Mouse (Mus musculus) retina, embryonic 14.5 days (tissue): ENCODE data around the gene Fbxl8.
A peak's percentile ranks its signal among the peaks of the same experiment; 100 is the strongest.
"Not testable (repeated sequence)": the region's sequence is repeated elsewhere in the genome, so short reads cannot be mapped to it uniquely, and the experiment has no call there.

Source experiments
- DNase-seq: peaks from one replicate; pipeline ENCODE4 v3.0.0-alpha.2; 2015; ENCODE audit warnings: low spot score

The Fbxl8 gene

GRCm38 (mm10) chr8:105264024-105264982 is at the start of gene Fbxl8, which contains the start of gene Tradd:
Gene Fbxl8, plus strand, starts transcription at chr8:105264648.
Gene Tradd, minus strand, starts transcription at chr8:105264609.
- DNase-seq = peak; percentile 66

- DNase-seq = peak; percentile 92
Measured at GRCm38 (mm10) chr8:105217926-105218522, 46.4 kb upstream of the Fbxl8 start.

GRCm38 (mm10) chr8:105223850-105224249 is 40.6 kb upstream of the Fbxl8 start:
- no peak for DNase-seq

- DNase-seq = peak; percentile 99
Measured at GRCm38 (mm10) chr8:105224413-105225271, 39.8 kb upstream of the Fbxl8 start, which contains the start of gene D230025D16Rik. Gene D230025D16Rik, plus strand, starts transcription at chr8:105225145.

- no peak for DNase-seq
Measured at GRCm38 (mm10) chr8:105225272-105225593, 39.2 kb upstream of the Fbxl8 start.

GRCm38 (mm10) chr8:105225917-105226316 is 38.5 kb upstream of the Fbxl8 start:
- no peak for DNase-seq

GRCm38 (mm10) chr8:105231503-105232320 is 32.7 kb upstream of the Fbxl8 start:
- DNase-seq = no peak

- not testable (repeated sequence) for DNase-seq
Measured at GRCm38 (mm10) chr8:105232321-105232693, 32.1 kb upstream of the Fbxl8 start.

GRCm38 (mm10) chr8:105233126-105233935 is 31.1 kb upstream of the Fbxl8 start:
- DNase-seq = no peak

GRCm38 (mm10) chr8:105235206-105235605 is 29.2 kb upstream of the Fbxl8 start:
- DNase-seq = no peak

GRCm38 (mm10) chr8:105237442-105238142 is 26.9 kb upstream of the Fbxl8 start:
- DNase-seq = no peak

GRCm38 (mm10) chr8:105241016-105241415 is 23.4 kb upstream of the Fbxl8 start:
- DNase-seq = no peak

- DNase-seq = no peak
Measured at GRCm38 (mm10) chr8:105251954-105252353, 12.5 kb upstream of the Fbxl8 start.

- DNase-seq = no peak
Measured at GRCm38 (mm10) chr8:105252680-105253537, 11.5 kb upstream of the Fbxl8 start.

- no peak for DNase-seq
Measured at GRCm38 (mm10) chr8:105253766-105254151, 10.7 kb upstream of the Fbxl8 start.

GRCm38 (mm10) chr8:105254152-105254965 is 10.1 kb upstream of the Fbxl8 start:
- peak; percentile 94 for DNase-seq

- DNase-seq = no peak
Measured at GRCm38 (mm10) chr8:105254966-105255350, 9.5 kb upstream of the Fbxl8 start, which contains the start of gene B3gnt9. Gene B3gnt9, minus strand, starts transcription at chr8:105255153.
